Mouse (Mus musculus) heart, embryonic 15.5 days (tissue): ENCODE results near the gene Lrriq4. TPM values are rescaled to one million over a fixed set of nuclear protein-coding genes. Genes with fewer than 3 reads are reported as not detected.

ENCODE experiments used
- ATAC-seq: fragments of 200-750 bp; cut with Nextera tagmentation; replicated peaks from 2 replicates; pipeline ENCODE4 v1.8.0; 2017; ENCODE audit warnings: low read depth, moderate TSS enrichment; ENCODE audit not compliant: insufficient number of reproducible peaks, insufficient read depth, low FRiP score
- H3K27ac ChIP-seq: fragments of 300-500 bp; sonication (generic); 2 replicates; pipeline ENCODE4 v1.5.1; 2015; ENCODE audit warnings: mild to moderate bottlenecking, inconsistent platforms
- H3K27me3 ChIP-seq: fragments of 300-500 bp; sonication (generic); 2 replicates; pipeline ENCODE4 v1.6.1; 2015; ENCODE audit warnings: inconsistent platforms
- H3K36me3 ChIP-seq: fragments of 300-500 bp; sonication (generic); 2 replicates; pipeline ENCODE4 v1.6.1; 2015; ENCODE audit warnings: mild to moderate bottlenecking, inconsistent platforms
- H3K4me1 ChIP-seq: fragments of 300-500 bp; sonication (generic); replicated peaks from 2 replicates; pipeline ENCODE4 v1.6.1; 2015; ENCODE audit warnings: inconsistent platforms
- H3K4me2 ChIP-seq: fragments of 300-500 bp; sonication (generic); 2 replicates; pipeline ENCODE4 v1.6.1; 2015; ENCODE audit warnings: inconsistent platforms, mild to moderate bottlenecking, moderate library complexity
- H3K4me3 ChIP-seq: fragments of 300-500 bp; sonication (generic); 2 replicates; pipeline ENCODE4 v1.5.1; 2015; ENCODE audit warnings: mild to moderate bottlenecking, inconsistent platforms
- H3K9ac ChIP-seq: fragments of 300-500 bp; sonication (generic); 2 replicates; pipeline ENCODE4 v1.6.1; 2015; ENCODE audit warnings: mild to moderate bottlenecking, inconsistent platforms
- H3K9me3 ChIP-seq: fragments of 300-500 bp; sonication (generic); replicated peaks from 2 replicates; pipeline ENCODE4 v1.6.1; 2016; ENCODE audit warnings: inconsistent platforms
- WGBS: fragments of 180-500 bp; shearing (Covaris S2); methylation state at CpG from one replicate; pipeline ENCODE4 v1.1.7; 2015; ENCODE audit warnings: mixed read lengths; 5-methylcytosine and 5-hydroxymethylcytosine counted together
- polyA plus RNA-seq: library from polyadenylated mRNA; unstranded; fragments of >200 nt; fragmentation: Nextera tagmentation; extraction: Ambion mirVana; gene quantifications from 2 replicates; pipeline ENCODE4 v1.2.1, GENCODE M21; 2015

The Lrriq4 gene
- polyA plus RNA-seq, 1 experiment from 2014 or later: not detected

DNA sequence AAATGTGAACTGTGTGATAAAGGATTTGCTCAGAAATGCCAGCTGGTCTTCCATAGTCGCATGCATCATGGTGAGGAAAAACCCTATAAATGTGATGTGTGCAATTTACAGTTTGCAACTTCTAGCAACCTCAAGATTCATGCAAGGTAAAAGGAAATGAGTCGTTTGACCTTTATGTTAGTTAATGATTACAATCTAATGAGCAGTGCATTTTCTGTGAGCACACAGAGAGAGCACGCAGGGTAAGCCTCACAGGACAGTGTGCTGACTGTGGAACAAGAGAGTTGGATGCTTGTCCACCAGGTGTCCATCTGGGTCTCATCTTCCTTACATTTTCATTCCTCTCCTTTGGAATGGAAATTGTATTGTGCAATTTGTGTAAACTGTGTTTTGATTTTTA lies 35.3 kb upstream of the Lrriq4 start:
- no peak for ATAC-seq
- H3K4me3 ChIP-seq: no peak overlapping the region
- no peaks in the 10 kb centered on the region for H3K27me3 ChIP-seq
- no peak overlapping the region for H3K9ac ChIP-seq
- H3K4me2 ChIP-seq: no peak overlapping the region
- no peak overlapping the region for H3K27ac ChIP-seq
- WGBS: 85% methylated on average over 3 of the region's 3 CpGs
- H3K9me3 ChIP-seq: no peaks in the 10 kb centered on the region
- peaks cover 69% of the 10 kb centered on the region for H3K36me3 ChIP-seq
- no peaks in the 10 kb centered on the region; the same call in 1 of the 2 replicates for H3K4me1 ChIP-seq

DNA sequence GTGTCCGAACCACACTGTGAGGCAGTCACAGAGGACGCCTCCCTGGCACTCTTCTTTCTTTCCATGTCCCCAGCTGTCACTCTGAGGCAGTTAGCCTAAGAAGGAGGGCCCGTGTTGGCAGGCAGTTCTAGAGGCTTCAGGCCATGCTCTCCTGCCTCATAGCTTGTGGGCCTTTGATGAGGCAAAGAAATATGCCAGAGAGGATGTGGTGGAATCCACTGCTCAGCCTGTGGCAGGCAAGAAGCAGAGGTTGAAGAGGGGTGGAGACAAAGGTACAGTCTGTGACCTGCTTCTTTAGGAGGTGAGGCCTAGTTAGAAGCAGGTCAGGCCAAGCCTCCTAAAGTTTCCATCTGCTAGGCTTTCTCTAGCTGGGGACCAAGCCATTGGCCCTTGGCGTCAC lies 33.4 kb upstream of the Lrriq4 start:
- Histone ChIP-seq H3K27me3 (no peaks in the 10 kb centered on the region), H3K9me3 (no peaks in the 10 kb centered on the region), H3K4me1 (no peaks in the 10 kb centered on the region; the same call in 1 of the 2 replicates), H3K27ac (no peak overlapping the region), H3K9ac (no peak overlapping the region), H3K4me2 (no peak overlapping the region), H3K4me3 (no peak overlapping the region), H3K36me3 (peaks cover 75% of the 10 kb centered on the region)
- 91% methylated on average over 4 of the region's 4 CpGs for WGBS
- no peak for ATAC-seq

DNA sequence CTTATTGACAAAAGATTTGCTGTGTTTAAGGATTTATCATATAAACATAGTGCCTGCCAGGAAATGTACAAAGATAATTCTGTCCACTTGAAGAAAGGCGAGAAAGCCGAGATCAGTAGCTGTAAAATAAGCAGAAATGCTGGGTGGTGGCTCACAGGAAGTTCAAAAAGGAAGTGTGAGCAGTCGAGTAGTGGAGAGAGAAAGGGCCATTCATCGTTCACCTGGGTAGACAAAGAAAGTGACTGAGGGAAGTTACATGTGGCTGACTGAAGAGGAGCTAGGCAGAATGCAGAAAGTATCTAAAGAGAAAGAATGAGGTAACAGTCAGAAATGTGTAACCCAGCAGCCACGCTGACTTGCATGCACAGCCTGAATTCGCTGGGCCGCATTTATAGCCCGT lies 24.2 kb upstream of the Lrriq4 start:
- WGBS: 76% methylated on average over 8 of the region's 8 CpGs
- no peaks in the 10 kb centered on the region for H3K27me3 ChIP-seq
- no peak for ATAC-seq

DNA sequence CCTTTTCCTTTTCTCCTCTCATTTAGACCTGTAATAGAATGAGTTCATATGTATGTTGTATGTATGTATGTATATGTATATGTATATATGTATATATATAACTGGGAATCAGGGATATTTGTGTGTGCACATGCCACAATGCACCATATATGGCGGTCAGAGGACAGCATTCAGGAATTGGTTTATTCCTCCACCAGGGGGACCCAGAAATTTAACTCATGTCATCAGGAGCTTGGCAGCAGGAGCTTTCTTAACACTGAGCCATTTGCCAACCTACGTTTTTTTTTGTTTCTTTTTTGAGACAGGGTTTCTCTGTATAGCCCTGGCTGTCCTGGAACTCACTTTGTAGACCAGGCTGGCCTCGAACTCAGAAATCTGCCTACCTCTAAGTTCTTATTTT lies 10.6 kb upstream of the Lrriq4 start:
- Histone ChIP-seq H3K9me3 (no peaks in the 10 kb centered on the region), H3K36me3 (no peaks in the 10 kb centered on the region), H3K27ac (no peak overlapping the region), H3K9ac (no peak overlapping the region), H3K27me3 (no peaks in the 10 kb centered on the region), H3K4me1 (no peaks in the 10 kb centered on the region), H3K4me2 (no peak overlapping the region), H3K4me3 (no peak overlapping the region)
- ATAC-seq: no peak
- WGBS: 46% methylated on average over 3 of the region's 3 CpGs

More for the DNA sequence above, 24.2 kb upstream of the Lrriq4 start:
- no peak overlapping the region for H3K4me3 ChIP-seq
- H3K4me2 ChIP-seq: no peak overlapping the region
- no peak overlapping the region for H3K27ac ChIP-seq
- H3K36me3 ChIP-seq: peaks cover 33% of the 10 kb centered on the region
- H3K4me1 ChIP-seq: no peaks in the 10 kb centered on the region
- H3K9me3 ChIP-seq: no peaks in the 10 kb centered on the region
- H3K9ac ChIP-seq: no peak overlapping the region

DNA sequence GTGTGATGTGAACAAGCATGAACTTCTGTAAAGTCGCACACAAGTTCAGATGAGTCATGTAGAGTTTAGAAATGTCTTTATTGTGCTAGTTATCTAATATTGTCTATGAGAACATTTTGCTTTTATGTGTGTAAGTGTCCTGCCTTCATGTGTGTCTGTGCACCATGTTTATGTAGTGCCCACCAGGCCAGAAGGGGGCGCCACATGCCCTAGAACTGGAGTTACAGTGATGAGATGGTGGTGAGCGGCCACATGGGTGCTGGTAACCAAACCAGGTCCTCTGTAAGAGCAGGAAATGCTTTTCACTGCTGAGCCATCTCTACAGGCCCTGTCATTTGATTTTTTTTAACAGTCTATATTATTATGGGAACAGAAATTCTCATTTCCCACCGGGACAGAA lies 8.7 kb upstream of the Lrriq4 start:
- Histone ChIP-seq H3K4me2 (no peak overlapping the region), H3K9ac (no peak overlapping the region), H3K27ac (no peak overlapping the region), H3K4me3 (no peak overlapping the region), H3K27me3 (no peaks in the 10 kb centered on the region), H3K36me3 (no peaks in the 10 kb centered on the region), H3K4me1 (no peaks in the 10 kb centered on the region), H3K9me3 (no peaks in the 10 kb centered on the region)
- ATAC-seq: no peak
- WGBS: 78% methylated on average over 4 of the region's 4 CpGs

DNA sequence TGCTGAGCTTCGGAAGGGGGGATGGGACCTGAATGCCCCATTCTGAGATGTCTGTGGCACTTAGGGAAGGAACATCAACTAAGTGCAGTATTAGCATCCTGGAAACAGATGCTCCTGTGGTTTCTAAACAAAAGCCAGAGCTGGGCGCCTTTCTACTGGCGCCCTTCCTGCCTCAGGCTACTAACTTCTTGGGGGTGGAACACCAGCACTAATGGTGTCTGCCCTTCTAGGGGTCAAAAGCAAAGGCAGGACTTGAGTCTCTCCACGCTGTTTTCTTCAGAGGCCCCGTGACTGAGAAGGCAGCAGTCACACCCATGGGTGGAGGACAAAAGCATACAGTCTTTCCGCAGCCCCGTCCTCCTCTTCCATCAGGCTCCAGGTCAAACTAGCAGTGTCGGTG lies 2.5 kb downstream of the Lrriq4 start:
- H3K4me3 ChIP-seq: no peak overlapping the region
- H3K36me3 ChIP-seq: no peaks in the 10 kb centered on the region
- no peak overlapping the region for H3K4me2 ChIP-seq
- H3K9me3 ChIP-seq: no peaks in the 10 kb centered on the region
- no peak overlapping the region for H3K9ac ChIP-seq
- H3K27me3 ChIP-seq: peaks cover 27% of the 10 kb centered on the region; the same call in 1 of the 2 replicates
- no peak for ATAC-seq
- WGBS: 53% methylated on average over 8 of the region's 8 CpGs
- peaks cover 19% of the 10 kb centered on the region for H3K4me1 ChIP-seq
- H3K27ac ChIP-seq: no peak overlapping the region

DNA sequence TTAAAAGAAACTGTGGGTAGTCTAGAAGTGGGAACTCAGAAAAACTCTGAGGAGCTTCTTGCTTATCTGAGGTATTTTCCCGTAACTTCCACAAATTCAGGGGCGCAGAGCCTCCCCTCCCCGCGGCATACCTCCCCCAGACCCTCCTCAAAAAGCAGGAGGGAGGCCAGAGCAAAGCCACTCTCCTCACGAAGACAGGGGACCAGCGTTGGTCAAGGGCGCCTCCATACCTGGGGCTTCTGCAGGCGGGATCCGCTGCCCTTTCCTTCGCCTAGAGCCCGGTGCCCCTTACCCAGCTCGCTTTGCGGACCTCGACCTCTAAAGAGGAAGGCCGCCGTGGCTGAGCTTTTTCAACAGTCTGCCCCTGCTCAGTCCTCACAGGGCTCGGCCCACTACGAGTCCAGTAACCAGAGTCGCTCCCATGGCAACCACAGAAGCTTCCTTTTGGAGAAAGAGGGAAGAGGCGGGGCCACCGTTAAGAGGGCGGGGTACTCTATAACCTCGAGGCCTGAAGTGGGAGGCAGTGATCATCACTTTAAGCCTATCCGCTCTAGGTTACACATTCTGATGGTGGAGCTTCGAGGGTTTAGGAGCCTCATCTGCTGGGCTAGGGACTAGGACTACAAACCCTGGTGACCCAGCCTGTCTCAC lies 3.3 kb downstream of the Lrriq4 start, which contains the start of gene Lrrc34:
Lrrc34 (minus strand) TSS at position 430 of the 651 bp plus-strand sequence.
- H3K4me2 ChIP-seq: peak within 1 kb of the TSS; percentile 77
- peaks cover 19% of the 10 kb centered on the region for H3K4me1 ChIP-seq
- no peaks in the 10 kb centered on the region for H3K9me3 ChIP-seq
- H3K27me3 ChIP-seq: peaks cover 27% of the 10 kb centered on the region; the same call in 1 of the 2 replicates
- H3K27ac ChIP-seq: no peak within 1 kb of the TSS
- WGBS: 3% methylated on average over 25 of the region's 25 CpGs
- ATAC-seq: peak; percentile 75
- H3K4me3 ChIP-seq: peak within 1 kb of the TSS; percentile 45
- peak within 1 kb of the TSS; percentile 47 for H3K9ac ChIP-seq
- H3K36me3 ChIP-seq: no peaks in the 10 kb centered on the region

DNA sequence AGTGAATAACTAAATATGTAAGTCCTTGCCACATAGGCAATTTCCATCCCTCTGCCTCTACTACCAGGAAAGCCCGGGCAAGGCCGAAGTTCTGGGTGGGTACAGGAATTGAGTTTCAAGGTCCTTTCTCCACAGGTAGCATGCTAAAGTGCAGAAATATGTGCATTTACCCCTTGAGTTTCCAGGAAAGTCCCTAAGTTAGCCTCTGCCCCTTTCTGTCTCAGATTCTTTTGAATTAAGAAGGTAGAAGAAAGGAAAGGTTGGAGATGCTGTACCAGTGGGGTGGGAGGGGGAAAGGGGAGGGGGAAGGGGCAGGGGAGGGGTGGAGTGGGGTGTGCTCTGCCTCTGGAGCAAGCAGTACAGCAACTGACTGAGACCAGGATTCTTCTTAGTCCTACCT lies 4.2 kb downstream of the Lrriq4 start:
- Histone ChIP-seq H3K36me3 (no peaks in the 10 kb centered on the region), H3K4me1 (peaks cover 19% of the 10 kb centered on the region), H3K27me3 (peaks cover 27% of the 10 kb centered on the region; the same call in 1 of the 2 replicates), H3K9ac (no peak overlapping the region), H3K4me2 (no peak overlapping the region), H3K9me3 (no peaks in the 10 kb centered on the region), H3K27ac (no peak overlapping the region), H3K4me3 (no peak overlapping the region)
- ATAC-seq: no peak
- 94% methylated on average over 2 of the region's 2 CpGs for WGBS

DNA sequence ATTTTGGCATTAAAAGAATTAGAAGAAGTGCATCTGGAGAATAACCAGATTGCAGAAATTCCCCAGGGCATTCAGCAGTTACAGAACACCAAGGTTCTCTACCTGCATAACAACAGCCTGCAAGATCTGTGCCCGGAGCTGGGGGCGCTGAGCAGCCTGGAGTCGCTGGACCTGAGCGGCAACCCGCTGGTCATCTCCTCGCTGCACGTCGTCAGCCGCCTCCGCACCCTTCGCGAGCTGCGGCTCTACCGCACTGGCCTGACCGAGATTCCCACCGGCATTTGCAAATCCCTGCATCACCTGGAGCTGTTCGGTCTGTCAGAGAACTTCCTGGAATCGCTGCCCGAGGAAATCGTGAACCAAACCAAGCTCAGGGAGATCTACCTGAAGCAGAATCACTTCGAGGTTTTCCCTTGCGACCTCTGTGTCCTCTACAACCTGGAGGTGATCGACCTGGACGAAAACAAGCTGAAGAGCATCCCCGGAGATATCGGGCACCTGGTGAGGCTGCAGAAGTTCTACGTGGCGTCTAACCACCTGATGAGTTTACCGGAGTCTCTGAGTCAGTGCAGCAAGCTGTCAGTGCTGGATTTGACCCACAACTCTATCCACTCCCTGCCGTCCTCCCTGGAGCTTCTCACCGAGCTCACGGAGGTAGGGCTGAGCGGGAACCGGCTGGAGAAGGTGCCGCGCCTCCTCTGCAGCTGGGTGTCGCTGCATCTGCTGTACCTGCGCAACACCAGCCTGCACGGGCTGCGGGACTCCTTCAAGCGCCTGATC lies 5.9 kb downstream of the Lrriq4 start:
- no peaks in the 10 kb centered on the region for H3K36me3 ChIP-seq
- peak overlapping the region; percentile 85 for H3K4me2 ChIP-seq
- 1% methylated on average over 41 of the region's 41 CpGs for WGBS
- peak overlapping the region; percentile 47 for H3K4me3 ChIP-seq
- H3K4me1 ChIP-seq: peaks cover 19% of the 10 kb centered on the region
- ATAC-seq: 0 out of 2 replicates have a peak, but pooled peaks have one; percentile 31
- H3K27me3 ChIP-seq: peaks cover 27% of the 10 kb centered on the region; the same call in 1 of the 2 replicates
- H3K27ac ChIP-seq: no peak overlapping the region
- H3K9me3 ChIP-seq: no peaks in the 10 kb centered on the region
- peak overlapping the region; percentile 19; the same call in 1 of the 2 replicates for H3K9ac ChIP-seq

DNA sequence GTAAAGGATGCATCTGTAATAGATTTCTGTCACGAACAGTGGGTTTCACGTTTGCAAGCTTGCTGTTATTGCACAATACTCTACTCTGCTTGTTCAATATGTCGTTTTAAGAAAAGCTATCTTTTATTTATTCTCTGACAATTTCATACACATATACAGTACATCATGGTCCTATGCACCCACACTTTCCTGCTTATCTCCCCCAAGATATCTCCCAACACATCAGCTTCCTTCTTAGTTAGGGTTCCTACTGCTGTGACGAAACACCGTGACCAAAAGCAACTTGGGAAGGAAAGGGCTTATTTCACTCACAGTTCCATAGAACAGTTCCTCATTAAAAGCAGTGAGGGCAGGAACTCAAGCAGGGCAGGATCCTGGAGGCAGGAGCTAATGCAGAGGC lies 11.6 kb downstream of the Lrriq4 start:
- H3K9me3 ChIP-seq: no peaks in the 10 kb centered on the region

DNA sequence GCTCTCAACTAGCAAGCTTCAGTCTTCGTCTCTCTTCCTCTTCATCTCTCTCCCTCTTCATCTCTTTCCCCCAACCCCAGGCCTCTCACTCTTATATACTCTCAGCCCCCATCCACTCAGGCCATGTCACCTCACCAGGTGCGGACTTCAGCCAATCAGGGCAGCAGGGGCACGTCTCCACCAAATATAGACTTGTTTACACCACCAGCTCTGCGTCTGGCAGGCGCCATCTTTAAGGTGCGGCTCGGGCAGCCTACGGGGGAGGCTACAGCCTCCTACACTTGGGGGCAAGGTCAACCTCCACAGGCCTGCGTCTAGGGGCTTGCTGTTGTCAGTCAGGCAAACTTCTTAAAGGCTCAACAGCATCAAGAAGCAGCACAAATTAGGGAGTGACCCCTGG lies 14.2 kb downstream of the Lrriq4 start:
- H3K27me3 ChIP-seq: no peaks in the 10 kb centered on the region
- 80% methylated on average over 9 of the region's 9 CpGs for WGBS
- ATAC-seq: no peak
- no peaks in the 10 kb centered on the region for H3K36me3 ChIP-seq
- no peak overlapping the region for H3K27ac ChIP-seq
- H3K4me2 ChIP-seq: no peak overlapping the region
- H3K4me3 ChIP-seq: no peak overlapping the region
- H3K9me3 ChIP-seq: no peaks in the 10 kb centered on the region
- H3K4me1 ChIP-seq: no peaks in the 10 kb centered on the region
- H3K9ac ChIP-seq: no peak overlapping the region

More for the DNA sequence above, 11.6 kb downstream of the Lrriq4 start:
- H3K4me2 ChIP-seq: no peak overlapping the region
- H3K27ac ChIP-seq: no peak overlapping the region
- ATAC-seq: no peak
- no peaks in the 10 kb centered on the region for H3K36me3 ChIP-seq
- no peak overlapping the region for H3K9ac ChIP-seq
- 82% methylated on average over 5 of the region's 5 CpGs for WGBS
- H3K27me3 ChIP-seq: peaks cover 3% of the 10 kb centered on the region; the same call in 1 of the 2 replicates
- no peak overlapping the region for H3K4me3 ChIP-seq
- H3K4me1 ChIP-seq: peaks cover 1% of the 10 kb centered on the region; the same call in 1 of the 2 replicates
